Mouse (Mus musculus): ENCODE measurements around the gene Chmp6. TPM values are rescaled to one million over a fixed set of nuclear protein-coding genes. Genes with fewer than 3 reads are reported as not detected.

Chmp6 gene
- polyA plus RNA-seq, 1 experiment from 2014 or later: 97.2 TPM

DNA sequence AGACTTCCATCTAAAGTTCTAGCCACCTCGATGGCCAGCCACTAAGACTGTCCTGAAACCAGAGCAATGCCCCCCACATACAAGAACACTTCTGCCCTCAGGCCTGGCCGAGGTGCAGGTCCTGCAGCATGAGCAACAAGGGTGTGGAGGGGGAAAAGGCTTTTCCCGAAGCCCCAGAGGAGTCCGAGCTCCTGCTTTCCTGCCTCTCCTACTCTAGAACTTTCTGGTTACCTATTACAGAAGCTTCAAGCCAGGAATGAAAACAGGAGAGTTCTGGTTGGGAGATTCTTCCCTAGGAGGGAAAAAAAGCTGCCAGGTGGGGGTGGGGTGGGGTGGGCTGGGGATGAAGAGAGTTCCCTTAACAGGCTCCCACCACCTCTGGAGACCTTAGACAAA is 26.5 kb downstream of the Chmp6 start:
- no peak overlapping the region for H3K27ac ChIP-seq
- peaks cover 88% of the 10 kb centered on the region for H3K4me1 ChIP-seq
- no peaks in the 10 kb centered on the region for H3K27me3 ChIP-seq
- H3K4me3 ChIP-seq: no peak overlapping the region
- no peak overlapping the region for H3K9ac ChIP-seq
- H3K9me3 ChIP-seq: no peaks in the 10 kb centered on the region
- H3K36me3 ChIP-seq: no peaks in the 10 kb centered on the region
- ATAC-seq (ENCODE audit: insufficient number of reproducible peaks, low FRiP score, low TSS enrichment, low read depth): no peak
- 43% methylated on average over 4 of the region's 4 CpGs for WGBS
- H3K4me2 ChIP-seq: no peak overlapping the region

DNA sequence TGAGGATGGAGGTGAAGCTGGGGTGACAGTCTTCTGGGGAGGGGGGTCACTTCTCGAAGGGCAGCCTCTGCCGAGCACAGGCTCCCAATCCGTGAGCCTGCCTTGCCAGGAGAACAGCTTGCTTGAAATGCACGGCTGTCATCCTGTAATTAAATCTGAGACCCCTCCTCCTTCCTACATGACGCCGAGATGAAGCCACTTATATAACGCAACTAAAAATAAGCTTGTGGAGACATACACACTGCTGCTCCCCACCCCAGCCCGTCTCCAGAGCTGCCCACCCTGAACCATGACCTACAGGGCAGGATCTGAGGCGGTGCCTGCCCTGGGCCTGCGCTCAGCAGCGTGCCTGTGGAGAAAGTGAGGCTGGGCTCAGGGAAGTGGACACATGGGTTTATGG is 26.9 kb downstream of the Chmp6 start:
- no peak for ATAC-seq (ENCODE audit: insufficient number of reproducible peaks, low FRiP score, low TSS enrichment, low read depth)
- WGBS: 50% methylated on average over 11 of the region's 11 CpGs
- H3K27ac ChIP-seq: no peak overlapping the region
- no peak overlapping the region for H3K4me2 ChIP-seq
- H3K9me3 ChIP-seq: no peaks in the 10 kb centered on the region
- no peak overlapping the region for H3K9ac ChIP-seq
- H3K4me3 ChIP-seq: no peak overlapping the region
- H3K36me3 ChIP-seq: no peaks in the 10 kb centered on the region
- no peaks in the 10 kb centered on the region for H3K27me3 ChIP-seq
- H3K4me1 ChIP-seq: peaks cover 88% of the 10 kb centered on the region

DNA sequence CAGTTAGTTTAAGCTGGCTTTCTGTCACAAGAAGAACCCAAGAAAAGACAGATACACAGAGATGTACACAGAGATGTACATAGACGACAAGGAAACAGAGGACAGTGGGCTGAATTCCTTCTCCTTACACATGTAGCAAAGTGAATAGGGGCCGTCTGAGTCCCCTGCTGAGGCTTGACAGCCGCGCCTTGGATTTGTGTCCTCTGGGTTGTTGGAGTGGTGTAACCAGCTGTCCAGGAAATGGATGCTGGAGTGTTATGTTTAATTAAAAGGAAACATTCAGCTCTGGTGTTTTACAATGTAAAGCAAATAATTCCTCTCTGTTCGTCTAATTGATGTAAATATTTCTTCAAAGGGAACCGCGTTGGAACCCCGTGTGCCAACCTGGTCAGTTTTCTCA is 28.6 kb downstream of the Chmp6 start:
- Histone ChIP-seq H3K9ac (peak overlapping the region; percentile 57), H3K9me3 (no peaks in the 10 kb centered on the region), H3K27me3 (no peaks in the 10 kb centered on the region), H3K4me1 (peaks cover 80% of the 10 kb centered on the region), H3K36me3 (no peaks in the 10 kb centered on the region), H3K4me2 (peak overlapping the region; percentile 80), H3K4me3 (peak overlapping the region; percentile 79), H3K27ac (peak overlapping the region; percentile 88)
- no peak for ATAC-seq (ENCODE audit: insufficient number of reproducible peaks, low FRiP score, low TSS enrichment, low read depth)
- WGBS: 5% methylated on average over 8 of the region's 8 CpGs

DNA sequence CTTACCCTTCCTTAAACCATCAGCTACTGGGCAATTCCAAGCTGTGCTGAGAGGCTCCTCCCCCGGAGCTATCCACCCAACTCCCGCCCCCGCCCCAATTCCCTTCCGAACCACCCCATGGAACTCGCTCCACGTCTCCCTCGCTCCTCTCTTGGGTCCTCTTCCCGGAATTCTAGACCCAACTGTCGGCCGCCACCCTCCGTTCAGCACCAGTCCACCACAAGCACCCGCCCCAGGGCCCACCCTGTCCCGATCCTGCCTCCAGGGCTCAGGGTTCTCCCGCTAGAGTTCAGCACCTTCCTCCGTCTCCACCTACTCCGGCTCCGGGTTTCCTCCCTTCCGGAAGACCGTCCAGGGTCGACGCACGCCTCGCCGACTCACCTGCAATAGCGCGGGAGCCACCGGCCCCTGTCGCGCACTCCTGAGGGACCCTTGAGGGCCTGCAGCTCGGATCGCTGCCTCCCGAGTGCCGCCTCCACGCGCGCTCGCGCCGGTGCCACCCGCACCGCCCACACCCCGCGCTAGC is 29.0 kb downstream of the Chmp6 start:
- H3K4me1 ChIP-seq: peaks cover 76% of the 10 kb centered on the region
- under 1% methylated on average over 43 of the region's 43 CpGs for WGBS
- ATAC-seq (ENCODE audit: insufficient number of reproducible peaks, low FRiP score, low TSS enrichment, low read depth): peak; percentile 22

DNA sequence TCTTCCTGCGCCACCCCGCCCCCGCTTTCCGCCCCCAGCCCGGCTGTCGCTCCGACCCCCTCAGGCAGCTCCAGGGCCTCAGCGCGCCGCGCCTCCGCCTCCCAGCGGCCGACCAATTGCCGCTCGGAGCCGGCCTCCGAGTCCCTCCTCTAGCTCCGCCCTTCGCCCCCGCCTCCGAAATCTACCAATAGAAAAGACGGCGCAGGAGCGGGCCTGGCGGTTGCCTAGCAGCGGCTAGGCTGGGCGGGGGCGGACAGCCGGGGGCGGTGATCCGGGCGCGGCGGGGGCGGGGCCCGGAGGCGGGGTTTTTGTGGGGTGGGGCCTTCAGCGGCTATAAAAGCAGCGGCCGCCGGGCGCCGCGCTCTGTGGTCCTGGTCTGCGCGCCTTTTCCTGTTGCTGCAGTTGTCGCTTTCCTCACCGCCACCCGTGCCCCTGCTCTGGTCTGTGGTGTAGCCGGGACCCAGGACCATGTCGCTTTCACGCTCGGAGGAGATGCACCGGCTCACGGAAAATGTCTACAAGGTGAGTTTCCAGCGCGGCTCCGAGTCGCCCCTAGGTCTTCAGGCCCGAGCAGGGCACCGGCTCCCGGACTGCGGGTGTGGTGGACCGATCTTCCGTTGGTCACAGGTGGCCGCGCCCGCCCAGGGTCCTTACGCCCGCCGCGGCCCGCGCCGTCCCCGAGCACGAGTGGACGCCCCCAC is 29.6 kb downstream of the Chmp6 start, which contains the start of gene Baiap2:
Baiap2 (plus strand) TSS at position 37 of the 701 bp plus-strand sequence.
- H3K4me1 ChIP-seq: peaks cover 76% of the 10 kb centered on the region
- H3K4me3 ChIP-seq: peak within 1 kb of the TSS; percentile 79
- WGBS: under 1% methylated on average over 76 of the region's 79 CpGs
- peak within 1 kb of the TSS; percentile 88 for H3K27ac ChIP-seq
- no peaks in the 10 kb centered on the region for H3K9me3 ChIP-seq
- ATAC-seq (ENCODE audit: insufficient number of reproducible peaks, low FRiP score, low TSS enrichment, low read depth): peak; percentile 97
- H3K4me2 ChIP-seq: peak within 1 kb of the TSS; percentile 96
- H3K27me3 ChIP-seq: no peaks in the 10 kb centered on the region
- peak within 1 kb of the TSS; percentile 82 for H3K9ac ChIP-seq
- no peaks in the 10 kb centered on the region for H3K36me3 ChIP-seq

More for the DNA sequence above, 29.0 kb downstream of the Chmp6 start:
- peak overlapping the region; percentile 88 for H3K27ac ChIP-seq
- peak overlapping the region; percentile 79 for H3K4me3 ChIP-seq
- H3K36me3 ChIP-seq: no peaks in the 10 kb centered on the region
- peak overlapping the region; percentile 80 for H3K4me2 ChIP-seq
- peak overlapping the region; percentile 57 for H3K9ac ChIP-seq
- no peaks in the 10 kb centered on the region for H3K9me3 ChIP-seq
- no peaks in the 10 kb centered on the region for H3K27me3 ChIP-seq

DNA sequence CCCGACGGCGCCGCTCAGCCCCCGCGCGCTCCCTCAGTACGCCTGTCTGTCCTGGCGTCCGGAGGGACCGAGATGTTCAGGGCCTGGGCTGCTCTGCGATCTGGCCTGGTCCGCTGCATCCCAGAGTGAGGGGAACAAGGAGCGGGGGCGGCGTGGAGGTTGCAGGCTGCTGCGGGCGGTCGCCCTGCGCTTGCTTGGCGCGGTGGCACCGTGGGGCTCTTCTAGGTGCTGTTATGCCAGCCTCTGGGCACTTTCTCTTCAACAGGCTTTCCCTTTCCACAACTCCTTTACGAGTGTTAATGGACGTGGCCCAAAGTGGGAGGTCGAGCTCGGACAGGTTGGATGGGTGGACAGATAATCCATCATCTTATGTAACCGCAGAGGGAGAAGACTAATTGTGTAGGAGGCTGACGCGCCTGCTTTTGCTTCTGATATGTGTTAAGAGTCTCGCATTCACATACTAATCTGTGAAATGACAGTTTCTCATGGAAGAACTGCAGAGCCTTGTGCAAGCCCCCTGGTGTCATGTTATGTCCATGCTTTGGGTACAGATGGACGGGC is 30.3 kb downstream of the Chmp6 start:
- Histone ChIP-seq H3K27me3 (no peaks in the 10 kb centered on the region), H3K36me3 (no peaks in the 10 kb centered on the region), H3K9ac (peak overlapping the region; percentile 82), H3K4me2 (peak overlapping the region; percentile 96), H3K4me3 (peak overlapping the region; percentile 79), H3K27ac (peak overlapping the region; percentile 83), H3K4me1 (peaks cover 75% of the 10 kb centered on the region), H3K9me3 (no peaks in the 10 kb centered on the region)
- WGBS: 2% methylated on average over 32 of the region's 32 CpGs
- no peak for ATAC-seq (ENCODE audit: insufficient number of reproducible peaks, low FRiP score, low TSS enrichment, low read depth)

DNA sequence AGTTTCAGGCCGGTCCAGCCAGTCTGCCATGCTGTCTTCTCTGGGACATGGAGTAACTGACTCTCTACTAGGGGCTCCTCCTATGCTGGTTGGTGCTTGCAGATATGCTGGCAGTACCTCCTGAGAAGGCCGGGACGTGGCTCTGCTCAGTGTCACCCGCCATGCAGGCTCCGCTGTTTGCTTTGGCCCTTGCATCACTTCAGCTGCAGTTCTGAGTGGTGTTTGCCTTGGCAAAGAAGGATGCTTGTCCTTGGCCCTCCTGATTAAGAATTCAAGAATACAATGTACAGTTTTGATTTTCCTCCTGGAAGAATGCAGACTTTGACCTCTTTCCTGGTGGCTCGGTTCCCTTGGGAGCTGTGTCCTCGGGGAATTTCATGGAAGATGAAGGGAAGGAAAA is 32.1 kb downstream of the Chmp6 start:
- Histone ChIP-seq H3K36me3 (no peaks in the 10 kb centered on the region), H3K9ac (no peak overlapping the region), H3K4me1 (peaks cover 62% of the 10 kb centered on the region), H3K27ac (0 out of 2 replicates have a peak overlapping the region, but pooled peaks have one; percentile 8), H3K4me3 (no peak overlapping the region), H3K27me3 (no peaks in the 10 kb centered on the region), H3K4me2 (no peak overlapping the region), H3K9me3 (no peaks in the 10 kb centered on the region)
- ATAC-seq (ENCODE audit: insufficient number of reproducible peaks, low FRiP score, low TSS enrichment, low read depth): no peak
- WGBS: 79% methylated on average over 7 of the region's 7 CpGs

DNA sequence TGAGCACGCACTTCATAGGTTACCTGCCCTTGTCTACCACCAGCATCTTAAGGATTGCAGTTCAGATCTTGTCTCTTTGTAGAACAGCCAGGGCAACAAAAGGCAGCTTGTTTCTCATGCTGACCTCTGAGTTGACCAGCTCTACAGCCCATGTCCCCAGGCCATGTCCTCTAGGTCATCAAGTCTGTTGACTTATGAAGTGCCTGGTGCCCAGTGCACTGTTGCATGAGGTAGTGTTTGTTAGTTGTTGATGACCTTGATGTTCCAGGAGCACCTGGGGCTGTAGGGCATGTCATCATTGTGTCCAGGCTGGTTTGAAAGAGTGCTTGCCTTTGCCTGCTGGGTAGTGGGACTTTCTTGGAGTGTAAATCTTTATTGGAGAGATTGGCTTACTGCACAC is 34.2 kb downstream of the Chmp6 start:
- Histone ChIP-seq H3K4me1 (peaks cover 52% of the 10 kb centered on the region), H3K9me3 (no peaks in the 10 kb centered on the region), H3K36me3 (no peaks in the 10 kb centered on the region), H3K27me3 (no peaks in the 10 kb centered on the region), H3K9ac (no peak overlapping the region), H3K4me2 (no peak overlapping the region), H3K4me3 (no peak overlapping the region), H3K27ac (no peak overlapping the region)
- ATAC-seq (ENCODE audit: insufficient number of reproducible peaks, low FRiP score, low TSS enrichment, low read depth): no peak
- WGBS: 93% methylated on average over 1 of the region's 1 CpGs

DNA sequence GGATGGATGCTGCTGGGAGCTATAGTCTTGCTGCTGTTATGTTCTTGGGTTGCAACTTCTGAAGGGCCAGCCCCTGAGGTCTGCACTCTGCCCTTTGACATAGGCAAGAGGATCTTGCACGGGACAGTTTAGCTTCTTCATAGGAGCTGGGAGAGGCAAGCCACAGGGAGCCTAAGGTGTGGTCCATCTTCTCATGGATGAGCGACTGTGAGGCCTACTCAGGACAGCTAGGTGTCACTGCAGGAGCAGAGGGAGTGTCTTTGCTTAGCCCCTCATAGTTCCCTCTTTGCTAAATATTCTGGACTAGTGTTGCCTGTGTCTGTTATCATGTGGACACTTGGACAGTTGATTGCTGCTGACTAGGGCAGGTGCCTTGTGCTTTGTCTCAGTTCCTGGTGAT is 34.7 kb downstream of the Chmp6 start:
- Histone ChIP-seq H3K4me1 (peaks cover 57% of the 10 kb centered on the region), H3K9me3 (no peaks in the 10 kb centered on the region), H3K4me3 (no peak overlapping the region), H3K27ac (no peak overlapping the region), H3K9ac (no peak overlapping the region), H3K4me2 (no peak overlapping the region), H3K36me3 (no peaks in the 10 kb centered on the region), H3K27me3 (no peaks in the 10 kb centered on the region)
- WGBS: 62% methylated on average over 2 of the region's 2 CpGs
- ATAC-seq (ENCODE audit: insufficient number of reproducible peaks, low FRiP score, low TSS enrichment, low read depth): no peak

DNA sequence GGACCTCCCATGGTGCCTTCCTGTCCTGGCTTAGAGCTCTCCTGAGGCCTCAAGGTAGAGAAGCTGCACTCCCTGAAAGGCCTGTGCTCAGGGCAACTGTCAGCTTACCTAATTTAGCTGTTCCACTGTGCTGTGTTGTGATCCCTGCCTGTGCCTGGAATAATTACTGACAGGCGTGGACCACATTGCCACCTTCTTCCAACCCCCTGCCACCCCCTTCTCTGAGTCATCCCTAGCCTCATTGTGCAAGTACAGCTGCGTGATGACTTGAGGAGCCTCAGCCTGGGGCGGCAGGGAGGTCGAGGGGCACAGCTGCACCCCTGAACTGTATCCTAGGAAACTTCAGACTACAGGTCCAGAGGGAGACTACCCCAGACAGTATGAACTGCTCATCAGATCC is 35.1 kb downstream of the Chmp6 start:
- Histone ChIP-seq H3K27ac (no peak overlapping the region), H3K9me3 (no peaks in the 10 kb centered on the region), H3K27me3 (no peaks in the 10 kb centered on the region), H3K4me1 (peaks cover 57% of the 10 kb centered on the region), H3K4me3 (no peak overlapping the region), H3K36me3 (no peaks in the 10 kb centered on the region), H3K9ac (no peak overlapping the region), H3K4me2 (no peak overlapping the region)
- ATAC-seq (ENCODE audit: insufficient number of reproducible peaks, low FRiP score, low TSS enrichment, low read depth): no peak
- 56% methylated on average over 4 of the region's 4 CpGs for WGBS

DNA sequence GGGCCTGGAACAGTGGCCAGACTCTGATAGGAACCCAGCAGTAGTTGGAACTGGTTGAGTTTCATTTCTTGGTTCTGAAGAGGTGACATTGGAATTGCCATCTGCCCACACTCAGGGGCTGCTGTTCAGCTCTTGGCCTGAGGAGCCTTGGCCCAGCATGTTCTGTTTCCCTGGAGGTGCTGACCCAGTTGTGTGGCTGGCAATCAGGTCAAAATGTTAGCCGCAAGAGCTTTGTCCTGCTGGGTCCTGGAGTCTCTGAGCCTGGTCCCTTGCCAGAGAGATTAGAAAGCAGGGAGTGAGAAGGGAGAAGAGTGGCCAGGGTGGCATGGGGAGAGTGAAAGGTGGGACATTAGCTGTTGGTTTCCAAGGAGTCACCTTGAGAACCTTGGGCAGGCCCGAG is 35.6 kb downstream of the Chmp6 start:
- no peak overlapping the region for H3K4me3 ChIP-seq
- ATAC-seq (ENCODE audit: insufficient number of reproducible peaks, low FRiP score, low TSS enrichment, low read depth): no peak
- no peaks in the 10 kb centered on the region for H3K27me3 ChIP-seq
- H3K36me3 ChIP-seq: no peaks in the 10 kb centered on the region
- WGBS: 80% methylated on average over 2 of the region's 2 CpGs
- H3K27ac ChIP-seq: no peak overlapping the region
- H3K9ac ChIP-seq: no peak overlapping the region
- H3K9me3 ChIP-seq: no peaks in the 10 kb centered on the region
- no peak overlapping the region for H3K4me2 ChIP-seq
- peaks cover 55% of the 10 kb centered on the region for H3K4me1 ChIP-seq

DNA sequence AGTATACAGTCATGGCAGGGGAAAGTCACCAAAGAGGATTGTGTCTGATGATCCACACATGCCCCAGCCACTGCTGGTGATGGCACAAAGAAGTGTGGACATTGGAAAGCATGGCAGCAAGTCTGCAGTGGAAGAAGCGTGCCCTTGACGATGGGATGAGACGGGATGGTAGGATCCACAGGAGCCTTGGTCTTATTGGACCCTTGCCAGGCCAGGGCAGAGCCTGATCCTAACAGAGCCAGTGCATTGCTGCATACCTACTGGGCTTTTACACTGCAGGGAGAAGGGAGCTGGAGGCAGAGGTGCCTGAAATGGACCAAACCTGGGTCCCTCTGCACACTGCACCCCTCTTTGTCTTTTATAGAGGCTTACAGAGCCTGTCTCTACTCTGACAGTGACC is 37.3 kb downstream of the Chmp6 start:
- Histone ChIP-seq H3K27ac (no peak overlapping the region), H3K4me2 (no peak overlapping the region), H3K4me3 (no peak overlapping the region), H3K9ac (no peak overlapping the region), H3K27me3 (no peaks in the 10 kb centered on the region), H3K36me3 (no peaks in the 10 kb centered on the region), H3K4me1 (peaks cover 52% of the 10 kb centered on the region), H3K9me3 (no peaks in the 10 kb centered on the region)
- no peak for ATAC-seq (ENCODE audit: insufficient number of reproducible peaks, low FRiP score, low TSS enrichment, low read depth)
- WGBS: 93% methylated on average over 3 of the region's 3 CpGs

Measured in limb, embryonic 15.5 days (tissue).